10 mouse cellular contexts compared by ENCODE assay signal in the genomic region with DNA sequence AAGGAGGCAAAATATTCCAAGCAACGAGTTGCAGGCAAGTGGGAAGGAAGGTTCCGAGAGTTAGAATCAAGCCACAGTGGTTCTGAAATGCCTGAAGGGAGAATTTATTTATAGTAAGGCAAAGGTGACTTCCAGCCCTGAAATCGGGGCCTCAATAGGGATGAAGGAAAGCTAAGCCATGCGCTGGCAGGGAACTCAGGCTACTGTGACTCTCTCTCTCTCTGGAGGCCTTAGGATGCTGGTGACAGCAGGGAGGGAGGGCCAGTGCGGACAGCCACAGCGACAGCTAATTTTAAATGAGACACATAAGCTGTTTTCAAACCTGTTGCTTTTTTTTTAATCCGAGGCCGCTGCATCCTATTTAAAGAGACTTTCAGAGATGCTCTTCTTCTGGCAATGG.
DNase-seq lines count a peak whose midpoint lies in the region; ATAC-seq lines count a peak whose summit lies in the region.
"Had no signal": no experiment of that assay in that cellular context is flagged by ENCODE, and none has a peak within 500 bp of the region (broad histone marks: within the 10 kb centered on the region; RNA-seq: fewer than 3 reads in every experiment).

No protein-coding gene starts in this region.

- H3K9me3 ChIP-seq in intestine, embryonic 14.5 days (ENCODE audit: control insufficient read depth, low read length): no peaks in the 10 kb centered on the region
- no peaks in the 10 kb centered on the region for H3K9me3 ChIP-seq in intestine, embryonic 16.5 days (ENCODE audit: control insufficient read depth, low read length)
- H3K9me3 ChIP-seq in embryonic facial prominence, embryonic 14.5 days (ENCODE audit: control insufficient read depth, low read length): no peaks in the 10 kb centered on the region
- no peaks in the 10 kb centered on the region for H3K9me3 ChIP-seq in heart, embryonic 13.5 days
- no peaks in the 10 kb centered on the region for H3K9me3 ChIP-seq in midbrain, embryonic 12.5 days

- H3K4me1 ChIP-seq in intestine, embryonic 14.5 days (replicated peaks; ENCODE audit: control insufficient read depth, insufficient read depth, low read length): peaks cover 3% of the 10 kb centered on the region; the same call in 1 of the 2 replicates
- no peaks in the 10 kb centered on the region for H3K4me1 ChIP-seq in intestine, embryonic 16.5 days (ENCODE audit: control insufficient read depth, insufficient read depth, low read length)
- H3K4me1 ChIP-seq in embryonic facial prominence, embryonic 14.5 days (ENCODE audit: control insufficient read depth, insufficient read depth, low read length): peaks cover 7% of the 10 kb centered on the region
- peaks cover 59% of the 10 kb centered on the region for H3K4me1 ChIP-seq in heart, embryonic 13.5 days
- peaks cover 28% of the 10 kb centered on the region for H3K4me1 ChIP-seq in midbrain, embryonic 12.5 days

- WGBS in intestine, embryonic 14.5 days: 53% methylated on average over 8 of the region's 8 CpGs
- 60% methylated on average over 8 of the region's 8 CpGs for WGBS in intestine, embryonic 16.5 days
- 47% methylated on average over 8 of the region's 8 CpGs for WGBS in embryonic facial prominence, embryonic 14.5 days
- WGBS in heart, embryonic 13.5 days: 30% methylated on average over 8 of the region's 8 CpGs
- 26% methylated on average over 8 of the region's 8 CpGs for WGBS in midbrain, embryonic 12.5 days

- no peaks in the 10 kb centered on the region for H3K27me3 ChIP-seq in intestine, embryonic 14.5 days (replicated peaks; ENCODE audit: control insufficient read depth, insufficient read depth, low read length)
- no peaks in the 10 kb centered on the region for H3K27me3 ChIP-seq in intestine, embryonic 16.5 days (replicated peaks; ENCODE audit: control insufficient read depth, insufficient read depth, low read length)
- no peaks in the 10 kb centered on the region for H3K27me3 ChIP-seq in embryonic facial prominence, embryonic 14.5 days (replicated peaks; ENCODE audit: control insufficient read depth, insufficient read depth, low read length)
- H3K27me3 ChIP-seq in heart, embryonic 13.5 days (replicated peaks): no peaks in the 10 kb centered on the region
- H3K27me3 ChIP-seq in midbrain, embryonic 12.5 days: no peaks in the 10 kb centered on the region

- no peak overlapping the region for H3K4me2 ChIP-seq in intestine, embryonic 14.5 days (ENCODE audit: low read length)
- H3K4me2 ChIP-seq in intestine, embryonic 16.5 days (ENCODE audit: low read depth, low read length): no peak overlapping the region
- no peak overlapping the region; the same call in 1 of the 2 replicates for H3K4me2 ChIP-seq in embryonic facial prominence, embryonic 14.5 days (ENCODE audit: low read depth, low read length)
- H3K4me2 ChIP-seq in heart, embryonic 13.5 days: peak overlapping the region; percentile 35; the same call in 1 of the 2 replicates
- H3K4me2 ChIP-seq in midbrain, embryonic 12.5 days (replicated peaks): no peak overlapping the region

- no peak overlapping the region for H3K4me3 ChIP-seq in intestine, embryonic 14.5 days (ENCODE audit: low read depth, low read length)
- H3K4me3 ChIP-seq in intestine, embryonic 16.5 days (ENCODE audit: low read length): no peak overlapping the region
- H3K4me3 ChIP-seq in embryonic facial prominence, embryonic 14.5 days (ENCODE audit: low read depth, low read length): no peak overlapping the region
- no peak overlapping the region for H3K4me3 ChIP-seq in heart, embryonic 13.5 days
- no peak overlapping the region for H3K4me3 ChIP-seq in midbrain, embryonic 12.5 days

- peak; percentile 45 for DNase-seq in intestine, embryonic 14.5 days (ENCODE audit: low spot score)
- no peak for DNase-seq in embryonic facial prominence, embryonic 14.5 days (ENCODE audit: low spot score)
- no peak for DNase-seq in cerebellum, adult 9-11 months
- no peak for DNase-seq in cerebellum, adult 11-12 months
- no peak for DNase-seq in layer of hippocampus, adult 11-12 months (ENCODE audit: low spot score)
- DNase-seq: lung, postnatal 4 days; thymus, adult 18-20 months had no signal

- no peak overlapping the region for H3K27ac ChIP-seq in intestine, embryonic 14.5 days (ENCODE audit: low read depth)
- H3K27ac ChIP-seq in intestine, embryonic 16.5 days (ENCODE audit: low read length): no peak overlapping the region
- H3K27ac ChIP-seq in embryonic facial prominence, embryonic 14.5 days (replicated peaks; ENCODE audit: low read depth, low read length): peak overlapping the region; percentile 22; the same call in 1 of the 2 replicates
- peak overlapping the region; percentile 87 for H3K27ac ChIP-seq in heart, embryonic 13.5 days (replicated peaks)
- H3K27ac ChIP-seq in midbrain, embryonic 12.5 days (replicated peaks): peak overlapping the region; percentile 61

- H3K36me3 ChIP-seq in intestine, embryonic 14.5 days (ENCODE audit: control insufficient read depth, insufficient read depth, low read length): no peaks in the 10 kb centered on the region
- no peaks in the 10 kb centered on the region for H3K36me3 ChIP-seq in intestine, embryonic 16.5 days (ENCODE audit: control insufficient read depth, insufficient read depth, low read length)
- H3K36me3 ChIP-seq in embryonic facial prominence, embryonic 14.5 days (ENCODE audit: control insufficient read depth, insufficient read depth, low read length): no peaks in the 10 kb centered on the region
- H3K36me3 ChIP-seq in heart, embryonic 13.5 days: no peaks in the 10 kb centered on the region
- H3K36me3 ChIP-seq in midbrain, embryonic 12.5 days: no peaks in the 10 kb centered on the region

- H3K9ac ChIP-seq in intestine, embryonic 14.5 days (ENCODE audit: low read length): no peak overlapping the region
- no peak overlapping the region for H3K9ac ChIP-seq in intestine, embryonic 16.5 days (ENCODE audit: low read depth, low read length)
- H3K9ac ChIP-seq in embryonic facial prominence, embryonic 14.5 days (ENCODE audit: low read depth, low read length): no peak overlapping the region
- peak overlapping the region; percentile 44; the same call in 1 of the 2 replicates for H3K9ac ChIP-seq in heart, embryonic 13.5 days
- no peak overlapping the region for H3K9ac ChIP-seq in midbrain, embryonic 12.5 days (replicated peaks)

- no peak for ATAC-seq in intestine, embryonic 14.5 days (replicated peaks; ENCODE audit: low FRiP score, low TSS enrichment, low read depth)
- no peak for ATAC-seq in intestine, embryonic 16.5 days
- no peak for ATAC-seq in embryonic facial prominence, embryonic 14.5 days (ENCODE audit: low read depth)
- no peak for ATAC-seq in heart, embryonic 13.5 days (ENCODE audit: extremely low read depth, insufficient number of reproducible peaks, low FRiP score, low TSS enrichment)
- ATAC-seq in midbrain, embryonic 12.5 days (ENCODE audit: low FRiP score, low read depth): no peak

Comparison
In these comparisons a context has a peak if more than half of its experiments do, and no peak if none do; other contexts are left out.
1. H3K27ac ChIP-seq: peak in embryonic facial prominence, embryonic 14.5 days (single experiment), heart, embryonic 13.5 days (single experiment) and midbrain, embryonic 12.5 days (single experiment); none in intestine, embryonic 14.5 days (single experiment) and intestine, embryonic 16.5 days (single experiment).